Mouse (Mus musculus) liver, embryonic 16.5 days (tissue): ENCODE measurements around the gene Zfp286. TPM values are rescaled to one million over a fixed set of nuclear protein-coding genes. Genes with fewer than 3 reads are reported as not detected.
"Not testable (repeated sequence)": the region's sequence is repeated elsewhere in the genome, so short reads cannot be mapped to it uniquely, and the experiment has no call there.

ENCODE experiments used
- ATAC-seq: fragments of 200-750 bp; cut with Nextera tagmentation; 2 replicates; pipeline ENCODE4 v1.8.0; 2017; ENCODE audit warnings: low read depth, mild to moderate bottlenecking, moderate number of reproducible peaks, moderate library complexity
- H3K27ac ChIP-seq: fragments of 300-500 bp; sonication (generic); 2 replicates; pipeline ENCODE4 v1.5.1; 2014; ENCODE audit warnings: mild to moderate bottlenecking, low read length
- H3K27me3 ChIP-seq: fragments of 300-500 bp; sonication (generic); 2 replicates; pipeline ENCODE4 v1.6.1; 2014; ENCODE audit warnings: low read depth, low read length, mixed read lengths; ENCODE audit not compliant: control insufficient read depth, insufficient read depth
- H3K36me3 ChIP-seq: fragments of 300-500 bp; sonication (generic); 2 replicates; pipeline ENCODE4 v1.6.1; 2014; ENCODE audit warnings: mild to moderate bottlenecking; ENCODE audit not compliant: control insufficient read depth, insufficient read depth
- H3K4me1 ChIP-seq: fragments of 300-500 bp; sonication (generic); 2 replicates; pipeline ENCODE4 v1.6.1; 2014; ENCODE audit warnings: low read depth, low read length, mixed read lengths; ENCODE audit not compliant: control insufficient read depth
- H3K4me2 ChIP-seq: fragments of 300-500 bp; sonication (generic); 2 replicates; pipeline ENCODE4 v1.6.1; 2014; ENCODE audit warnings: low read depth, low read length, mixed read lengths
- H3K4me3 ChIP-seq: fragments of 300-500 bp; sonication (generic); 2 replicates; pipeline ENCODE4 v1.5.1; 2014; ENCODE audit warnings: low read depth, mild to moderate bottlenecking, low read length
- H3K9ac ChIP-seq: fragments of 300-500 bp; sonication (generic); 2 replicates; pipeline ENCODE4 v1.6.1; 2014; ENCODE audit warnings: low read depth, low read length
- H3K9me3 ChIP-seq: fragments of 300-500 bp; sonication (generic); replicated peaks from 2 replicates; pipeline ENCODE4 v1.6.1; 2016; ENCODE audit warnings: low read length; ENCODE audit not compliant: control insufficient read depth
- WGBS: fragments of 180-500 bp; shearing (Covaris S2); extraction: QIAGEN DNeasy Blood & Tissue Kit; methylation state at CpG from one replicate; pipeline ENCODE4 v1.1.7; 2014; ENCODE audit not compliant: insufficient replicate concordance; 5-methylcytosine and 5-hydroxymethylcytosine counted together
- polyA plus RNA-seq: library from polyadenylated mRNA; unstranded; fragments of >200 nt; fragmentation: Nextera tagmentation; extraction: Ambion mirVana; gene quantifications from 2 replicates; pipeline ENCODE4 v1.2.1, GENCODE M21; 2015

The Zfp286 gene
- polyA plus RNA-seq, 1 experiment from 2014 or later, result 0.66 TPM

GRCm38 (mm10) chr11:62757906-62758305 is 31.4 kb downstream of the Zfp286 start:
- peaks cover 2% of the 10 kb centered on the region; the same call in 1 of the 2 replicates for H3K27me3 ChIP-seq
- ATAC-seq, result no peak
- no peaks in the 10 kb centered on the region for H3K36me3 ChIP-seq
- H3K9me3 ChIP-seq, result no peaks in the 10 kb centered on the region
- H3K27ac ChIP-seq, result no peak overlapping the region
- no peak overlapping the region for H3K4me2 ChIP-seq
- 58% methylated on average over 6 of the region's 6 CpGs for WGBS
- H3K4me1 ChIP-seq, result no peaks in the 10 kb centered on the region
- H3K4me3 ChIP-seq, result no peak overlapping the region
- H3K9ac ChIP-seq, result no peak overlapping the region

GRCm38 (mm10) chr11:62757143-62757507 is 32.1 kb downstream of the Zfp286 start:
- Histone ChIP-seq H3K27ac (no peak overlapping the region), H3K9ac (no peak overlapping the region), H3K36me3 (no peaks in the 10 kb centered on the region), H3K4me3 (no peak overlapping the region), H3K9me3 (no peaks in the 10 kb centered on the region), H3K4me1 (no peaks in the 10 kb centered on the region), H3K4me2 (peak overlapping the region; percentile 14; the same call in 1 of the 2 replicates), H3K27me3 (peaks cover 2% of the 10 kb centered on the region; the same call in 1 of the 2 replicates)
- ATAC-seq, result no peak
- 2% methylated on average over 7 of the region's 7 CpGs for WGBS

GRCm38 (mm10) chr11:62756456-62757142 is 32.7 kb downstream of the Zfp286 start:
- Histone ChIP-seq H3K4me2 (peak overlapping the region; percentile 14; the same call in 1 of the 2 replicates), H3K27me3 (peaks cover 2% of the 10 kb centered on the region; the same call in 1 of the 2 replicates), H3K9me3 (no peaks in the 10 kb centered on the region), H3K9ac (no peak overlapping the region), H3K4me3 (no peak overlapping the region), H3K36me3 (no peaks in the 10 kb centered on the region), H3K27ac (no peak overlapping the region), H3K4me1 (no peaks in the 10 kb centered on the region)
- WGBS, result 7% methylated on average over 36 of the region's 36 CpGs
- peak; percentile 94 for ATAC-seq

- H3K27me3 ChIP-seq, result peaks cover 2% of the 10 kb centered on the region; the same call in 1 of the 2 replicates
These were observed 36.5 kb downstream of the Zfp286 start, which contains the start of gene Gm10428 for GRCm38 (mm10) chr11:62752780-62753179. Gm10428 (plus strand) TSS chr11:62753100.

GRCm38 (mm10) chr11:62752191-62752590 is 37.1 kb downstream of the Zfp286 start:
- Histone ChIP-seq H3K4me2 (no peak overlapping the region), H3K9me3 (no peaks in the 10 kb centered on the region), H3K36me3 (no peaks in the 10 kb centered on the region), H3K9ac (no peak overlapping the region), H3K27me3 (peaks cover 4% of the 10 kb centered on the region; the same call in 1 of the 2 replicates), H3K4me3 (no peak overlapping the region), H3K4me1 (no peaks in the 10 kb centered on the region), H3K27ac (no peak overlapping the region)
- 56% methylated on average over 11 of the region's 11 CpGs for WGBS
- no peak for ATAC-seq

More at GRCm38 (mm10) chr11:62752780-62753179, 36.5 kb downstream of the Zfp286 start, which contains the start of gene Gm10428:
- ATAC-seq, result no peak
- Histone ChIP-seq H3K27ac (no peak within 1 kb of the TSS), H3K9ac (no peak within 1 kb of the TSS), H3K4me2 (no peak within 1 kb of the TSS), H3K36me3 (no peaks in the 10 kb centered on the region), H3K4me3 (no peak within 1 kb of the TSS), H3K9me3 (no peaks in the 10 kb centered on the region), H3K4me1 (no peaks in the 10 kb centered on the region)
- 68% methylated on average over 8 of the region's 8 CpGs for WGBS

GRCm38 (mm10) chr11:62749445-62749844 is 39.8 kb downstream of the Zfp286 start:
- 33% methylated on average over 13 of the region's 13 CpGs for WGBS
- H3K9ac ChIP-seq, H3K9me3 ChIP-seq, ATAC-seq, H3K27ac ChIP-seq, H3K4me3 ChIP-seq, H3K4me1 ChIP-seq, H3K4me2 ChIP-seq, H3K36me3 ChIP-seq: not testable (repeated sequence)
- peaks cover 16% of the 10 kb centered on the region for H3K27me3 ChIP-seq

GRCm38 (mm10) chr11:62748062-62748461 is 41.2 kb downstream of the Zfp286 start:
- H3K9ac ChIP-seq, result no peak overlapping the region
- ATAC-seq, result no peak
- H3K4me3 ChIP-seq, result no peak overlapping the region
- H3K27ac ChIP-seq, result no peak overlapping the region
- H3K27me3 ChIP-seq, result peaks cover 16% of the 10 kb centered on the region
- H3K9me3 ChIP-seq, result no peaks in the 10 kb centered on the region
- 67% methylated on average over 4 of the region's 4 CpGs for WGBS
- peaks cover 4% of the 10 kb centered on the region for H3K4me1 ChIP-seq
- H3K36me3 ChIP-seq, result no peaks in the 10 kb centered on the region
- no peak overlapping the region for H3K4me2 ChIP-seq

- no peak overlapping the region for H3K4me3 ChIP-seq
- WGBS, result 65% methylated on average over 9 of the region's 9 CpGs
- ATAC-seq, result no peak
- peaks cover 4% of the 10 kb centered on the region for H3K4me1 ChIP-seq
- H3K27me3 ChIP-seq, result peaks cover 16% of the 10 kb centered on the region
- no peak overlapping the region for H3K4me2 ChIP-seq
- no peaks in the 10 kb centered on the region for H3K36me3 ChIP-seq
- H3K27ac ChIP-seq, result no peak overlapping the region
- no peak overlapping the region for H3K9ac ChIP-seq
- no peaks in the 10 kb centered on the region for H3K9me3 ChIP-seq
These were observed 42.0 kb downstream of the Zfp286 start for GRCm38 (mm10) chr11:62747227-62747626.

GRCm38 (mm10) chr11:62746001-62746533 is 43.2 kb downstream of the Zfp286 start:
- H3K36me3 ChIP-seq, result no peaks in the 10 kb centered on the region
- peaks cover 4% of the 10 kb centered on the region for H3K4me1 ChIP-seq
- WGBS, result 4% methylated on average over 27 of the region's 27 CpGs
- no peak for ATAC-seq
- peaks cover 16% of the 10 kb centered on the region for H3K27me3 ChIP-seq
- H3K9ac ChIP-seq, result no peak overlapping the region
- H3K27ac ChIP-seq, result no peak overlapping the region
- H3K4me3 ChIP-seq, result peak overlapping the region; percentile 28; the same call in 1 of the 2 replicates
- H3K4me2 ChIP-seq, result peak overlapping the region; percentile 43
- H3K9me3 ChIP-seq, result no peaks in the 10 kb centered on the region
